Mouse (Mus musculus) ovary, postnatal 10 days (tissue): Measurements from ENCODE around the gene Eif2b5.
A peak's percentile ranks its signal among the peaks of the same experiment; 100 is the strongest.
"Not testable (repeated sequence)": the region's sequence is repeated elsewhere in the genome, so short reads cannot be mapped to it uniquely, and the experiment has no call there.

Experiments
- DNase-seq: peaks from one replicate; pipeline ENCODE4 v3.0.0; 2022; ENCODE audit warnings: low spot score

The Eif2b5 gene

GRCm38 (mm10) chr16:20498677-20499475, at the start of gene Eif2b5:
Gene Eif2b5 (plus strand): TSS chr16:20498817.
- DNase-seq = peak; percentile 78

GRCm38 (mm10) chr16:20451774-20452173, 46.8 kb upstream of the Eif2b5 start:
- DNase-seq = no peak

- no peak for DNase-seq
These were observed 44.4 kb upstream of the Eif2b5 start for GRCm38 (mm10) chr16:20454155-20454654.

GRCm38 (mm10) chr16:20456106-20456505, 42.5 kb upstream of the Eif2b5 start:
- DNase-seq = no peak

GRCm38 (mm10) chr16:20458736-20459135, 39.9 kb upstream of the Eif2b5 start:
- not testable (repeated sequence) for DNase-seq

GRCm38 (mm10) chr16:20464725-20465124, 33.9 kb upstream of the Eif2b5 start:
- no peak for DNase-seq

GRCm38 (mm10) chr16:20470981-20471380, 27.6 kb upstream of the Eif2b5 start:
- DNase-seq = no peak

GRCm38 (mm10) chr16:20471686-20472085, 26.9 kb upstream of the Eif2b5 start:
- DNase-seq = no peak

GRCm38 (mm10) chr16:20473748-20474147, 24.9 kb upstream of the Eif2b5 start:
- no peak for DNase-seq

- no peak for DNase-seq
These were observed 24.4 kb upstream of the Eif2b5 start for GRCm38 (mm10) chr16:20474211-20474610.

GRCm38 (mm10) chr16:20474786-20475185, 23.8 kb upstream of the Eif2b5 start:
- no peak for DNase-seq

GRCm38 (mm10) chr16:20475335-20475734, 23.3 kb upstream of the Eif2b5 start:
- no peak for DNase-seq

GRCm38 (mm10) chr16:20476857-20477256, 21.8 kb upstream of the Eif2b5 start:
- no peak for DNase-seq

GRCm38 (mm10) chr16:20477270-20477669, 21.3 kb upstream of the Eif2b5 start:
- DNase-seq = no peak

- no peak for DNase-seq
These were observed 20.1 kb upstream of the Eif2b5 start for GRCm38 (mm10) chr16:20478504-20478903.

GRCm38 (mm10) chr16:20479026-20479760, 19.4 kb upstream of the Eif2b5 start:
- DNase-seq = not testable (repeated sequence)

- no peak for DNase-seq
These were observed 18.5 kb upstream of the Eif2b5 start for GRCm38 (mm10) chr16:20480115-20480514.

- DNase-seq = no peak
These were observed 16.9 kb upstream of the Eif2b5 start for GRCm38 (mm10) chr16:20481746-20482145.

GRCm38 (mm10) chr16:20483716-20484115, 14.9 kb upstream of the Eif2b5 start:
- not testable (repeated sequence) for DNase-seq

GRCm38 (mm10) chr16:20485061-20485460, 13.6 kb upstream of the Eif2b5 start:
- DNase-seq = no peak

GRCm38 (mm10) chr16:20486048-20486447, 12.6 kb upstream of the Eif2b5 start:
- DNase-seq = no peak

GRCm38 (mm10) chr16:20488151-20488550, 10.5 kb upstream of the Eif2b5 start:
- DNase-seq = no peak

GRCm38 (mm10) chr16:20488751-20489150, 9.9 kb upstream of the Eif2b5 start:
- DNase-seq = not testable (repeated sequence)
